Mouse (Mus musculus) hematopoietic multipotent progenitor cell, adult 10-12 weeks (in vitro differentiated cells): ENCODE data around the gene Avp. TPM values are rescaled to one million over a fixed set of nuclear protein-coding genes. Genes with fewer than 3 reads are reported as not detected.

Experiments used
- polyA plus RNA-seq: library from polyadenylated mRNA; stranded (reverse); fragments of >175 nt; gene quantifications from 2 replicates; pipeline ENCODE4 v1.2.3, GENCODE M21; 2012; ENCODE audit warnings: low replicate concordance

Gene Avp
- polyA plus RNA-seq: not detected in 2 replicates

GRCm38 (mm10) chr2:130582552-130582951, at the start of gene Avp:
TSS of gene Avp (minus strand) at chr2:130582554.

DNA sequence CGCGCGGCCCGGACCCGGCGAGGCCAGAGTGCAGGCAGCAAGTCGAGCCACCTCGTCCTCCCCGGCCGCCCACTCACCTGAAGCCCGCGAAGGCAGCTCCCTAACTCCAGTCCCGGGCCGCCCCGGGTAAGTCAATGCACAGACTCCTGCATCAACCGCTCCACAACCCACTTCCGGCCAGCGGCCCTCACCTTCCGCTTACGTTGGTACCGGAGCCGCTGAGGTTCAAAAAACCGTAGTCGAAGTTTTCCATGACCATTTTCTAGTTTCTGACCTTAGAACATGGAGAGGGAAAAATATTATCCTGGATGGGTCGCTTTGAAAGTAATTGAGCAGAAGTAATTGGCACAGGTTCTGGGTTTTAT, 47.5 kb upstream of the Avp start, which contains the start of the genes Fastkd5 and Ubox5:
Gene Fastkd5 (minus strand): TSS at position 189 of the 365 bp plus-strand sequence.
Gene Ubox5 (minus strand): TSS at position 200 of the 365 bp plus-strand sequence.

DNA sequence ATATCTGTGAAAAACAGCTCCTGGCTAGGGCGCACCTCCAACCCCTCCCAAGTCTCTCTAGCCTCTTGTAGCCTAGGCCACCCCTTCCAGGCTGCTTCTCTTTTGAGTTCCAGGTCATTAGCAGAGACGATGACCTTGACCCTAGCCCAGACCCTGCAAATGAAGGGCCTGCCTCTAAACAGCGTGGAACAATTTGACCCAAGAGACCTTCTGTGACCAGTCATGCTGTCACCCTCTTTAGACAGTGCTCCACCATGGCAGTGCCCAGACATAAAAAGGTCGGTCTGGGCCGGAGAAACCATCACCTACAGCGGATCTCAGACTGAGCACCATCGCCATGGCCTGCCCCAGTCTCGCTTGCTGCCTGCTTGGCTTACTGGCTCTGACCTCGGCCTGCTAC, 6.5 kb downstream of the Avp start, which contains the start of gene Oxt:
Gene Oxt (plus strand): TSS at position 301 of the 400 bp plus-strand sequence.

GRCm38 (mm10) chr2:130563212-130564055, 18.9 kb downstream of the Avp start, which contains the start of gene Mrps26:
TSS of gene Mrps26 (plus strand) at chr2:130563742.

Other genes with a start within 250 kb of the Avp start
- 0.17 TPM in 2 replicates for gene Cpxm1, start 185.0 kb downstream of the Avp start, polyA plus RNA-seq
- gene Gm28372, start 177.3 kb downstream of the Avp start, polyA plus RNA-seq: not detected in 2 replicates
- not detected in 2 replicates for gene 1700020A23Rik, start 177.3 kb downstream of the Avp start, polyA plus RNA-seq
- not detected in 2 replicates for gene Tmem239, start 176.1 kb downstream of the Avp start, polyA plus RNA-seq
- gene Vps16, start 158.2 kb downstream of the Avp start, polyA plus RNA-seq: 14.7 and 20.6 TPM in 2 replicates
- 16.8 and 23.8 TPM in 2 replicates for gene Pced1a, start 157.9 kb downstream of the Avp start, polyA plus RNA-seq
- 25.3 and 30.2 TPM in 2 replicates for gene Ptpra, start 132.3 kb downstream of the Avp start, polyA plus RNA-seq
- 80.4 and 167 TPM in 2 replicates for gene Mrps26, start 18.8 kb downstream of the Avp start, polyA plus RNA-seq
- gene Oxt, start 6.4 kb downstream of the Avp start, polyA plus RNA-seq: 0.51 TPM in 1 of 2 replicates, not detected in the other
- gene Fastkd5, start 47.5 kb upstream of the Avp start, polyA plus RNA-seq: 0.10 and 0.70 TPM in 2 replicates
- 2.0 and 2.2 TPM in 2 replicates for gene Ubox5, start 47.5 kb upstream of the Avp start, polyA plus RNA-seq
- gene Lzts3, start 60.2 kb upstream of the Avp start, polyA plus RNA-seq: 3.2 and 4.2 TPM in 2 replicates
- gene Ddrgk1, start 82.1 kb upstream of the Avp start, polyA plus RNA-seq: 134 and 149 TPM in 2 replicates
- gene Itpa, start 85.1 kb upstream of the Avp start, polyA plus RNA-seq: 1.5 and 4.1 TPM in 2 replicates
- 1.3 and 2.4 TPM in 2 replicates for gene Slc4a11, start 115.0 kb upstream of the Avp start, polyA plus RNA-seq